Mouse (Mus musculus): ENCODE measurements around the gene Hmox1. TPM values are rescaled to one million over a fixed set of nuclear protein-coding genes. Genes with fewer than 3 reads are reported as not detected.

Hmox1 gene
- 1.8 and 4.1 TPM in 2 replicates for polyA plus RNA-seq (2021; fragmentation: Nextera tagmentation)
- long read RNA-seq, experiment 1, partial matches to known transcripts: 0 of 4 reads
- long read RNA-seq, experiment 1, other reads (novel, unspliced or antisense): 0 of 4 reads
- long read RNA-seq, experiment 2: 0 reads

DNA sequence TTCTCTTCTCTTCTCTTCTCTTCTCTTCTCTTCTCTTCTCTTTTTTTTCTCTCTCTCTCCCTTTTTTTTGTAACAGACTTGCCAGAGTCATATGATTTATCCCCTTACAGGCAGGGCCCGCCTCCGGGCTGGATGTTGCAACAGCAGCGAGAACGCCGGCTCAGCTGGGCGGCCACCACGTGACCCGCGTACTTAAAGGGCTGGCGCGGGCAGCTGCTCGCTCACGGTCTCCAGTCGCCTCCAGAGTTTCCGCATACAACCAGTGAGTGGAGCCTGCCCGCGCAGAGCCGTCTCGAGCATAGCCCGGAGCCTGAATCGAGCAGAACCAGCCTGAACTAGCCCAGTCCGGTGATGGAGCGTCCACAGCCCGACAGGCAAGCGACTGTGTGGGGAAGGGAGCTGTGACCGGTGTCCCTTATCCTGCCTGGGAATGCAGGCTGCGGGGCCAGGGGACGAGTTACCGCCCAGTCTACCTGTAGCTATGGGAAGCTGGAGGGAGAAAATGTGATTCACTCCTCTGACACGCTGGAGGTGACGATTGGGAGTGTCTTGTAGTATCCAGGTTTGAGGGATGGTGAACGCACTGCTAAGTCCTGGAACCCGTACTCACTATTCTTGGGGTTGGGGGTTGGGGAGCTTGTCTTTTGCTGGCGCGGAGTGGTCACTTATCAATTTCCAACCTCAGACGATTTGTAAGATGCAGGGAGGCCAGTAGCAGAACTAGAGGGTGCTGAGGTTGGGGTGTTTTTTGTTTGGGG is at the start of gene Hmox1:
Gene Hmox1 (plus strand): TSS at position 223 of the 758 bp plus-strand sequence.

DNA sequence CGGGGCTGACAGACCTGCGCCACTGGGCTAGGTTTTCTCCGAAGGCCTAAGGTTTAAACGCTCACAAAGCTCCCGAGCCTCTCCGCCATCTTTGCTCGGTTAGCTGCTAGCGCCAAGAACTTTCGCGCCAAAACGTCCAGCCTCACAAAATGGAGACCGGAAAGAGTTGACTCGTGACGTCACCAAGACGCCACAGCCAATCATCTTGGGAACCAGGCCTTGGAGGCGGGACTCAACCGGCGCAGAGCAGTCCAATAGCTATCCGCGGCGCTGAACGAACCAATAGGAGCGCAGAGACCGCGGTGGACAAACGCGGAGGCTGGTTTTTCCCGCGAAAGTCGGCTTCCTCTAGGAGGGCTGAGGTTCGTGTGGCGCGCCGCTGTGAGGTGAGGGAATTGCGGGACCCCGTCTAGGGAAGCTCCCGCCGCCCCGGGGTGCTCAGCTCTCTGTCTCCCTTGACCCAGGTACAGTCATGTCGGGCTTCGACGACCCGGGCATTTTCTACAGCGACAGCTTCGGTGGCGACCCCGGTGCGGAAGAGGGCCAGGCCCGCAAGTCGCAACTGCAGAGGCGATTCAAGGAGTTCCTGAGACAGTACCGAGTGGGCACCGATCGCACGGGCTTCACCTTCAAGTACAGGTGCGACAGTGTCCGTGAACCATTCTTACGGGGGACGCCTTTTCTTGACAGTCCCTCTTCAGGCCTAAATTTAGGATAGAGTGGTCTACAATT is 16.0 kb downstream of the Hmox1 start, which contains the start of gene Mcm5:
Gene Mcm5 (plus strand): TSS at position 334 of the 732 bp plus-strand sequence.

Other genes starting within 250 kb of the Hmox1 start
- 0.11 TPM in 1 of 2 replicates, not detected in the other for gene Isx, start 220.4 kb upstream of the Hmox1 start, polyA plus RNA-seq (2021; fragmentation: Nextera tagmentation)
- gene Hmgxb4, start 100.3 kb upstream of the Hmox1 start, polyA plus RNA-seq (2021; fragmentation: Nextera tagmentation): 28.6 and 34.5 TPM in 2 replicates
- 56.5 and 57.6 TPM in 2 replicates for gene Tom1, start 59.9 kb upstream of the Hmox1 start, polyA plus RNA-seq (2021; fragmentation: Nextera tagmentation)
- gene Mcm5, start 15.9 kb downstream of the Hmox1 start, polyA plus RNA-seq (2021; fragmentation: Nextera tagmentation): 4.7 and 5.3 TPM in 2 replicates
- gene Rasd2, start 120.3 kb downstream of the Hmox1 start, polyA plus RNA-seq (2021; fragmentation: Nextera tagmentation): 31.4 and 65.1 TPM in 2 replicates